Mouse (Mus musculus): ENCODE measurements at regions not wholly inside any gene's neighbourhood (a gene's known extent, or its start where the extent isn't known, plus 50 kb on each side); places are given as distances from the start of the nearest gene placed in this dataset.
A peak's percentile ranks its signal among the peaks of the same experiment; 100 is the strongest.

DNA sequence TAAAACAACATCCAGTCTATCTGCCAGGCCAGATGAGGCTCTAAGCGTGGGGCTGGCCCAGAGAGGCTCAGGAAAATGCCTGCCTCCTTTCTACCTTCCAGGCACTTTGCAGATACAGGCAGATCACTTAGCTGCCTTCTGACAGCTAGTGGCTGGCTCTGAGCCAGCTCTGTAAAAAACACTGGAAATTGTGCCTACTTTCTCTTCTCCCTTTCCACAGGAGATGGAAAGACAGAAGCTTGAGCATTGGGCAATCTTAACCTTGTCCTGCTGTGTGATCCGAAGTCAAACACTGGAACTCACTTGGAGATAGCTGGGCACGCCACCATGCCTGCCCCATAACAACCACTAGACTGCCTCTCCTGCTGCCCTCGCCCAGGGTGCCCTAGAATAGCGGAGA is 93.0 kb upstream of the Zmiz1 start:
- DNase-seq (ENCODE audit: low read depth, low spot score), result no peak

DNA sequence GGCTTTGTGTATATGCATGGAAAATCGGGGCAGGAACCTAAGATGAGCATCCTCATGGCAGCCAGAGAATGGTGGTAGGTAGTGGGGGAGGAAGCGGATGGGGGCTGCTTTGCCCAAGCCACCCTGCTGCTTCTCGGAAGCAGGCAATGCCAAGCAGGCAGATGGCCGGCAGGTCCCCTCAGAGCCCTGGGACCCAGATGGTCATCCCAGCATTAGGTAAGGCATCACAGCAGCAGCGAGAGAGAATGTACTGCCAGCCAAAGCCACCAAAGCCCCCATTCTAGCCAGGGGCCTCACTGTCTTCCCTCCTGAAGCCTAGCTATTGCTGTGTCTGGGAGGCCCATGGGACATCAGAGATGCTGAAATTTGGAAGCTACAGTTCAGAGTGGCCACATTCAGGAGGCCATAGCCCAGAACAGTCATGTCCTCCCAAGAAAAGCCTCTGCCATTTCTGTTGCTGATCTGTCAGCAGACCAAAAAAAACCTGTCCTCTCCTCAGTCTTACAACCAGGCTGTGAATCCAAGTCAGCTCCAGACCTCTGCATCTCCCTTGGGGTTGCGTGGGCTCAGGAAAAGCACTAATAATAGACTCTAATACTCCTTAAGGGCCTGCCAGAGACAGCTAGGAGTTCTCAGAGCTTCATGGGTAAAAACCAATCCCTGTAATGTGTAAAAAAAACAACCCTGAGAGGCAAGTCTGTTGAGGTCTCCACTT is 88.5 kb upstream of the Zmiz1 start:
- DNase-seq (ENCODE audit: low read depth, low spot score), result no peak

DNA sequence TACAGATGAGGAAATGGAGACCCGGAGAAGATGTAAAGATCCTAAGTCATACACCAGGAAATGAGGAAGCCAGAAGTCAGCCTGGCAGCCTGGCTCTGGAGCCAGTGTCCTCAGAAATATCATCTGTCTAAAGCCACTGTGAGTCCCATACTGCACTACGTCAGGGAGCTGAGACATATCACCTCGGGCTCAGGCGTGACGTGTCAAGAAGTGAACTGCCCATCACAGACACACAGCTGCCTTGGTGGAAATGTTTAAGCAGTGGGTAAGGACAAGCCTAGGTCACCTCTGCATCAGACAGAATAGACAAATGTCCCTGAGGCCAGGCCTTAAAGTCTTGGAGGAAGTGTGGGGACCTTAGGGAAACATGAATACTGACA is 88.0 kb upstream of the Zmiz1 start:
- DNase-seq (ENCODE audit: low read depth, low spot score), result no peak

DNA sequence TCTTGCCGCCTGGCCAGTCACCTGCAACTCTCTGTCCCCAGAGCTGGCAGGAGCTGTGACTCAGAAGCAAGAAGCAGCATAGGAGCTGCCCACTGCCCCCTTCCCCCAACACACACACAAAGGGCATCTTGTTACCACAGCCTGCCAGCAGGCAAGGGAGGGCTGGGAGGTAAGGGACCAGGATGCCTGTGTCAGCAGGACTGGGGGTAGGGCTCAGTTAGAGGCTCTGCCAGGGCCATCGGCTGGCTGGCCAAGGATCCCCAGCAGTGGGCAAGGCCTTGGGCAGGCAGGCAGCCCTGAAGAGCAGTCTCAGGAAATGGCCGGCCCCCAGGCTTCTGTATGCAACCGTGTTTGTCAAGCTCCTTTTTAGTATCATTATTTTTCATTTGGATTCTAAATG is 87.3 kb upstream of the Zmiz1 start:
- peak; percentile 51 for DNase-seq (ENCODE audit: low read depth, low spot score)

DNA sequence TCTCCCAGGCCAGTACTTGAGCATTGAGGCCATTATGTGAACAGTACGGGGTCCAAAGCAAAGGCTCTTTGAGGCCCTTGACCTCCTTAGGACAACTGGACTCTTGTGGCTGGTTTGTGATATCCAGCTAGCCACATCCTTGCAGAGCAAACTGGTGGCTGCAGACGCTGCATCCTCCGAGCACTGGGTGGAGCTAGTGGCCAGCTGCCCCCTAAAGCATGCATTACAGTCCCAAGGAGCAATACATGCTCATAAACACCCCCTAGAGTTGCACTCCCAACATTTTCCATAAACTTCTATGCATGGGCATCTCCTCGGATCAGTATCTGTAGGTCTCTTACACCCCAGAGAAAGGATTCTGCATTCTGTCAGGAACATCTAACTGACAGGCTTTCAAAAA is 86.4 kb upstream of the Zmiz1 start:
- no peak for DNase-seq (ENCODE audit: low read depth, low spot score)

DNA sequence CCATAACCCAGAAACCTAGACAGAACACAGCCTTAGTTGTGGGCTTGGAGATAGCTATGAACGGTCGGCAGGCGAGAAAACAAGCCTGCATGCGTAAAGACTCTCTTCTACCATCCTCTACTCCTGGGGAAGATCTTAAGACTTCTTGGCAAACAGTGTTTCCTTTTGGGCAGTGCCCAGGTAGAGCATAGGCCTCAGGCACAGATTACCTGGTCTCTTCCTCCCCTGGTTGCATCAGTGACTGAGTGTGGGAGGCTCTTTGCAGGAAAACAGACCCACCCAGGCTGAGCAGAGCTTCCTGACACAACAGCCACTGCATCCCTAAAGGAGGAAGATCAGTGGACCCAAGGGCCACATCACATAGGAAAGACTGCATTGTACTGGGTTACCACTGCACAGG is 85.8 kb upstream of the Zmiz1 start:
- no peak for DNase-seq (ENCODE audit: low read depth, low spot score)

DNA sequence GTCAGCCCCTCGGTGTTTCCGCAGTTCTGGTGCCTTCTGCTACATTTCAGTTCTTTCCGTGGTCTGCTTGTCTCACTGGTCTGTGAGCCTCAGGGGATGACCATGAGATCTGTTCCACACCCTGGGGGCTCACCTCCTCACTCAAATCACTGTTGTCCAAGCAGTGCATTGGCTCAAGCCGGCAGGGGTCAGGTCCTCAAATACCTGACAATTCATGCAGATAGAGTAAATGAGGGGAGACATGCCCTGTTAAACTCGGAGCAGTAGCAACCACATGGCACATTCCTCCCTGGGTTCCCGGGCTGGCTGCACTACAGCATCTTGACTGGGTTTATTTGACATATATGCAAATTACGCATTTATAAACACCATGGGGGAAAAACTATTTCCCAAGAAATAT is 84.0 kb upstream of the Zmiz1 start:
- DNase-seq (ENCODE audit: low read depth, low spot score), result no peak

DNA sequence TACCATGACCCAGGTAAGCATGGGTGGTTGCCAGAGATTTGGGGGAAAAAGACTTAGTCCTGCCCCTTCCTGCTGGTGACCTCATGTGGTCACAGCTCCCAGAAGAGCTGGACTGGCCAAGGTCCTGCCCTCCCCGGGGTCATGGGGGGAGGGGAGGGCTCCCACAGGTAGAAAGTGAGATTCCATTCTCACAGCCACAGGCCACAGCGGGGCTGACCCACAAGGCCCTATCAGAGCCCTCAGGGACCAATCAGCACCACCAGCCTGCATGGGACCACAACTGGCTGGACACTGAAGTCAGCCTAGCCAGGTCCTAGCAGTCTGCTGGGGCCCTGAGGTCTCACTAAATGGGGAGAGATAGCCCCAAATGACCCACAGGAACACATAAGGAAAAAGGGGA is 81.9 kb upstream of the Zmiz1 start:
- no peak for DNase-seq (ENCODE audit: low read depth, low spot score)

DNA sequence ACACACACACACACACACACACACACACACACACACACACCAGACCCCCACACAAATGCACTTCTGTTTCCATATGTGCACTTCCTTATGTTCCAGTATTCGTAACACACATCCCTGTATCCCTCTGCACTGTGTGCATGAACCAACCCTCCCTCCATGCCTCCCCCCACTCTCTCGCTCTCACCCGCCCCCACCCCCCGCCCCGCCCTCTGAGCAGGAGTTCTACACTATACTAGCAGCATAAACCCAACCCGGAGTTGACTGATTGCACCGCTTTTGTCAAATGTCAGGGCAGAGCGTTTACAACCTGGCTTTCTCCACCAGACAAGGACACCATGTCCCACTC is 81.5 kb upstream of the Zmiz1 start:
- no peak for DNase-seq (ENCODE audit: low read depth, low spot score)

DNA sequence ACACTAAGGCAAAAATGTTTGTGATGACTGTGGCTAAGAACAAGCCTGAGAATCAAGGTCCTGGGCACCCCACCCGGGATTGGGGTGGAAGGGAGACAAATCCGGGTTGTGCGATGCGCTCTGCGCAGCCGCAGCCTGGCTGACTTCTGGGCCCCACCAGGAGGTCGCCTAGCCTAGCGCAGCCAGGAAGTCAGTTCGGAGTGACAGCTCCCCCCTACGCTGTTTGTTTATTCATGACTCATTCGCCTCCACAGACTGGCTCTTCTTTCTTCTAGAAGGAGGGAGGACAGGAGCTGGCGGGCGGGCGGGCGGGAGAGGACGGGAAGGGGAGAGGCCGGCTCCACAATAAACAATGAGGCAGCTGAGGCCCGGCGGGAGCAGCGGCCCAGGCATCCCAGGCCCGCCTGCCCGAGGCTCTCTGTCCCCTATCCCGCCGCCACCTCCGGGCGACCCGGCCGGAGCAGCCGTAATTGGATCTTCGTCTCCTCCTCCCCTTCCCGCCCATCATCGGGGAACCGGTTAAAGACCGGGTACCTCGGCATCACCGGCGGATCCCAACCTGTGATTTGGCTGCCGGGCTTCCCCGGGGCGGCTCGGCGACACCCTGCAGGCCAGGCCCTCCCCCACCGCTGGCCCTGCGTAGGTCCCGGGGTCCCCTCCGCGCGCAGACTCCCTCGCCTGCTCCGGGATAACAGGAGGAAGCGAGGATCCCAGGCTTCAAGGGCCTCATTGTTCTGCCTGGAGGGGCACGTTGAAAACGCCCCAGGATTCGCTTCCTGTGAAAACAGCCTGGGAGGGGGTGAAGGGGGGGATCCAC is 80.9 kb upstream of the Zmiz1 start:
- DNase-seq (ENCODE audit: low read depth, low spot score), result peak; percentile 94

DNA sequence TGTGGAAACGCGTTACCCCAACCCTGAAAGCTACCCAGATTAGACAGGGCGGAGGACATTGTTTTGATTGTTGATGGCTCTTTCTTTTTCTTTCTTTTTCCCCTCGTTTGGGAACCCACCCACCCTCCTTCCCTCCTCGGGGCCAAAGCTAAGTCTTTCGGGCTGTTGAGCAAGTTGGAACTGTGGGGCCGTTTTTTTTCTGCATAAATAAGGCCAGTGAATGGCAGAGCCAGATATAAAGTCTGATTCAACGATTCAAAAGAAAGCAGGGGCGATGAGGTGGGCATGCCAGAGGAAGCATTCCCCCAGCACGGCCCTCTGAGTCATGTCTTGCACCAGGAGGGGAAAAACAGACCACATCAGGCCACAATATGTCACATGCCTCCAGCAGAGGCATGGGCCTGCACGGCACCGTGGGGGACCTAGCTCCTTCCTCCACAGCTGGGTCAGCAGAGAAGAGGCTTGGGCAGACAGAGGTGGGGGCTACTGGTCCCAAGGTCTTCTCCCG is 80.2 kb upstream of the Zmiz1 start:
- peak; percentile 55 for DNase-seq (ENCODE audit: low read depth, low spot score)

DNA sequence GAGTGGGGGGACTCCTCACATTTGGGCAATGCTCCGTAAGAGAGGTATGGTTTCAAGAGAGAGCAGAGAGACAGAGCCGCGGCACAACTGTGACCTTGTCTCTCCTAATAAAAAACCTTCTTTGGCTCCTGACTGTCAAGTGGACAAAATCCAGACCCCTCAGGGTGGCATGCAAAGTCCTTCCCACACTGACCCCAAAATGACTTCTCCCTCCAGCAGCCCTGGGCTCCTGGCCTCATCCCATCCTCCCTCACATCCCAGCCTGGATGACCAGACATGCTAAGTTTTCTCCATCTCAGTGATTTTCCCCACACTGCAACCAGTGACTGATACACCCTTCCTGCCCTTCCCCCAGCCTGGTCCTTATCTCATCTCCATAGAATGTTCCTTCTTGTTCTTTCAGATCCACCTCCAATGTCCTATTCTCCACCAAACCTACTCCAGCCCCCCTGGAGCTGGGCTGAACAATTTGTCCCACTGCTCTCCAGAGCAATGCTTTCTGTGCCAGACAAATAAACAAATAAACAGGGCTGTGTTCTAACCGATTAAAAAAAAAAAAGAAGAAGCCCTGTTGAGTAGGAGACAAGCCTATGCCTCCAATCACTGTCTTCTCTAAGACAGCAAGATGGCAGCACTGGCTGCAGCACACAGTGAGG is 75.7 kb upstream of the Zmiz1 start:
- no peak for DNase-seq (ENCODE audit: low read depth, low spot score)

DNA sequence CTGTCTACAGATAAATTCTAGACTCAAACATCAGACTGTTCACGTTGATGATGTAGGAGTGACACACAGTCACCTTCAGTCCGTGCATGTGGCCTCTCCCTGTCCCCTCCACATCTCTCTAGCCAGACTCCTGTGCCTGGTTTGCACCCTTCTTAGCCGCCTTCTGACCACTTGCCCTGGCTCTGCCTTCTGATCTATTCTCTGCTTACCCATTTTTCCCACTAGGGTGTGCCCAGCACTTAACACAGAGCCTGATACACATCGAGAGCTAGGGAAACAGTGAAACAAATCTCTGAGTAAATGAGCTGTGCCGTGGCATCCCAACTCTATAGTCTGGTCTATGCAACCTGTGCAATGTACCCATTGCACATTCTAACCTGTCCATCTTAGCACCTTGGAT is 73.3 kb upstream of the Zmiz1 start:
- DNase-seq (ENCODE audit: low read depth, low spot score), result no peak

DNA sequence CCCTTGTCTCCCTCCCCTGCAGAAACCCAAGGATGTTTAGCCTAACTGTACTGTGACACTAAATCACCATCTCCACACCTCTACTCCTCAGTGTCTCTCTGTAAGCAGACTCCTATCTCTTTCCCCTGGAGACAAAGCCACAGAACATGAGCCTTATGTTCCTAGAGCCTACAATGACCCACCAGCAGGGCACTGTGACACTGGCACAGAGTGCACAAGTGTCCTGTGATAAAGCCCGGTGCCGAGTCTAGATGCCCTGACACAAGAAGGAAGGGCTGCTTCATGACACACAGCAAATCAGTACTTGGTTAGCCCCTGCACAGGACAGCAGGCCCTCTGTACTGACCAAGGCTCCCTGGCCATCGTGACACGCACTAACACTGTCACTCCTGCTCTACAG is 71.2 kb upstream of the Zmiz1 start:
- no peak for DNase-seq (ENCODE audit: low read depth, low spot score)

DNA sequence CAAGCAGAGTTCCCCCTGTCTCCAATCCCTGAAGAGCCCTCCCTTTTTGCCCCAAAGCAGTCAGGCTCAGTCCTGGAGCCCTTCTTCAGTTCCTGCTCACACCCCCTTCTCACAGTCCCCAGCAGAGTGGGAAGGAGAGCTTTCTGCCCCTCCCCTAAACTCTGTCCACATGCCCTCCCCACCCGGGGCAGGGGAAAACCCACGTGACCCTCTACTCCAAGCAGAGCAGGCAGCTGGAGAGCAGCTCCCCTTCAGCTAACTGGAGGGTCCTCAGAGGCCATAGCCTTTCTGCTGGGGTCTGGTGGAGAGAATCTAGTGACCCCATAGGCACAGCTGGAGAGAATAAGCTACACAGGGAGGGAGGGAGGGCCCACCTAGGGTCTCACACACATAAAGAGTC is 69.7 kb upstream of the Zmiz1 start:
- no peak for DNase-seq (ENCODE audit: low read depth, low spot score)

DNA sequence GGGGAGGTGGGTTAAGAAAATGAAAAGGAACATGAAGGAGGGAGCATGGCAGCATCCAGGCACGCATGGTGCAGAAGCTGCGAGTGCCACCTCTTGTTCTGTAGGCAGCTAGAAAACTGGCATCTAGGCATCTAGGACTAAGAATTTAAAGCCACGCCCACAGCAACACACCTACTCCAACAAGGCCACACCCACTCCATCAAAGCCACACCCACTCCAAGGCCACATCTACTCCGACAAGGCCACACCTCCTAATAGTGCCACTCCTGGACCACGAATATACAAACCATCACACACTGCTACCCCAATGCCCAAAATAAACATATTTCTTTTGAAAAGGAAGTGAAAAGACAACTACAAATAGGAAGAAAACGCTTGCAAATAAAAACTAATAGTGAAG is 66.6 kb upstream of the Zmiz1 start:
- DNase-seq (ENCODE audit: low read depth, low spot score), result no peak

DNA sequence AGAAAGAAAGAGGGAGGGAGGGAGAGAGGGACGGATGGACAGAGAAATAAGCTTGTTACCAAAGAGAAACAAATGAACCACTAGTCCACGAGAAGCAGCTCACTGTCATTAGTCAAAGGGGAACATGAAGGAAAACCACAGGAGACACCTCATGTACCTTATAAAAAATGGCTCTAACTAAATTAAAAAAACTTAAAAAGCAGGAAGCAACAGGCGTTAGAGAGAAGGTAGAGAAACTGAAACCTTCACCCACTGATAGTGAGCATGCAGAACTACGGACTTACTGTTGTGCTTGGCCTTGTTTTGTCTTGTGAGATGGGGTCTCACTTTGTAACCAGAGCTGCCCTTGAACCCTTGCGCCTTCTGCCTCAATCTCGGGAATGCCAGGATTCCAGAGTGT is 66.0 kb upstream of the Zmiz1 start:
- no peak for DNase-seq (ENCODE audit: low read depth, low spot score)

DNA sequence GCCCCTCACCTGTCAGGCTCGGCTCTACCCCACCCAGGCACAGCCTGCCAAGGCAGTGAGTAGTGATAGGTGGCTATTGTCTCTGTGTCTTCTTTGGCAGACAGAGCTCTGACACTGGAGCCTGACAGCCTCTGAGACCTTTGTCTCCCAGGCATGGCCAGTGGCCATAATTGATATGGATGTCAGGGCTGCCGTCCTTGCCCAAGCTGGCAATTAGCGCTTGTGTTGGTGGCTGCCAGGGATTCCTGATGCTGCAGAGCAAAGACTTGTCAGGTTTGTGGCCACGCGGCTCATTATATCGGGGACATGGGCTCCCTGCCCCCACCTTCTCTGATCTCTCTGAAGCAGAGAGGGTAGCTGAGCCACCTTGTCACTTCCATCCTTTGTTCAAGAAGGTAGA is 64.1 kb upstream of the Zmiz1 start:
- no peak for DNase-seq (ENCODE audit: low read depth, low spot score)

DNA sequence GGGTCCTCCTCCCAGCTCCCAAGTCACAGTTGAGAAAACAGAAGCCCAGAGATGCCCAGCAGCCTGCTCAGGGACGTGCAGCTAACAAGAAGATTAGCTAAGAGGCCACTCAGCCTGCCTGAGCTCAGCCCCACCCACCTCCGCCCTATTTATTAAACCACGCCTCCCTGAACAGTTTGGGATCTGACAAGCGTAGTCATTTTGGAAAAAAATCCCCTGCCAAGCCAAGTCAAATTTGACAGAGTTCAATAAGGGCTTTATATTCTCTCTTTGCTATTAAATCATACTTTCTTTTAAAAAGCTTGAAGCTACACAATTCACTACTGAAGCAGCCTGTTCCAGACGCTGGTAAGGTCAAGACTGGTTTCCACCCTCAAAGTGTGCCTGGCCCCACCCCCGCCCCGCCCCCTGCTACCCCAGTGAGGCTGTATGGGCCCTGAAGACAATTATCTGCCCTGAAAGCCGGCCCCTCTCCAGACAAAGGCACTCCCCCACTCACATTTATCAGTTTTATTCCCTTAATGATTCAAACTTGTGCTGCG is 61.9 kb upstream of the Zmiz1 start:
- DNase-seq (ENCODE audit: low read depth, low spot score), result peak; percentile 79

DNA sequence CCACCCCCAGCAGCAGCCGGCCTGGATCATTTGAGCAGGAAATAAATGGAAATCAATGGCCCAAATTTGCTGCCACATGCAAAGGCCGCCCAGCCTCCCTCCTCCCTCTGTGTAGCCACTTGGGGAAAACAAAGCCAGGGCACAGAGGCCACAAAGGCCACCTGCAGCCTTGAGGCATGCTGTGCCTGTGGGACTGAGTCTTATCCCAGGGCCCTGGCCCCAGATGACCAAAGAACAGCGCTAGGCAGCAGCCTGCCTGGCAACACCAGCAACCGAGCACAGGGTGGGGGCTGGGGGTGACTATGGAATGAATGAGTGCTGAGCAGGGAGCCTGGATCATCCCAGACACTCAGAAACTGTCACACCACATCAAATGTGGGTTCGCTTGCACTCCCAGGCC is 61.2 kb upstream of the Zmiz1 start:
- peak; percentile 65 for DNase-seq (ENCODE audit: low read depth, low spot score)

DNA sequence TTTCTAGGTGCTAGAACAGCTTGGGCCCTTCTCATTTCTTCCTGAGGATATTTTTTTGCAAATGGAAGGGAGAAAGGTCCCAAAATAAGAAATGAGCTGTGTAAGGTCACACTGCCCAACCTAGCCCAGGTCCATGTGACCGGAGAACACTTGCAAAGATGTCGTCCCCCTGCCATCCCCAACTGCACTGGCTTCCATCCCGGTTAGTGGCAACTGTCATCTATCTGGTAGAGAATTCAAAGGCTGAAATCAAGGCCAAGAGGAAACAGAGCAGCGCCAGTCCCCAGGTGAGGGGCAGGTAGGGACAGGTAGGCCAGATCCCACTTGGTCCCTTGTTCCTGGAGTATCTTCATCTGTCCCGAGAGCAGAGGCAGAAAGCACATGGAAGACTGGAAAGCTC is 60.2 kb upstream of the Zmiz1 start:
- no peak for DNase-seq (ENCODE audit: low read depth, low spot score)

DNA sequence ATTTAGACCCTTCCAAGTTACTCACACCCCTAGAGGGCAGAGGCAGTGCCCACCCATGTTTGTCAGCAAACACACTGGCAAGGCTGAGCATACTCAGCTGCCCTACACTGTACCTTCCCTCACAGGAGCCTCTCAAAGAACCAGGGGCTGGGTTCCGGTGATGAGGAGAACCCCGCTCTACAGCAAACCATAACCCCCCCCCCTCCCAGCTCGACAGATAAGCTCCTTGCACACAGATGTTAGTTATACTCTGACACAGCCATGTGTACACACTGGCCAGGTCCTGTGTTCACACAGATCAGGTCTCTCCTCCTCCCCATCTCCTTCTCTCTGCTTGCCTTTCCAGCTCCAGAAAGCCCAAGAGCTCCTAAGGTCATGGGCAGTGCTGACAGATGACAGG is 59.7 kb upstream of the Zmiz1 start:
- no peak for DNase-seq (ENCODE audit: low read depth, low spot score)
